Mouse (Mus musculus) right cerebral cortex, postnatal 10 days (tissue): Measurements from ENCODE around the gene Caly.
A peak's percentile ranks its signal among the peaks of the same experiment; 100 is the strongest.

Source experiments
- DNase-seq, 2 experiments: peaks; one replicate each; pipeline ENCODE4 v3.0.0; 2021; ENCODE audit warnings: low spot score in 2 of 2

Gene Caly

DNA sequence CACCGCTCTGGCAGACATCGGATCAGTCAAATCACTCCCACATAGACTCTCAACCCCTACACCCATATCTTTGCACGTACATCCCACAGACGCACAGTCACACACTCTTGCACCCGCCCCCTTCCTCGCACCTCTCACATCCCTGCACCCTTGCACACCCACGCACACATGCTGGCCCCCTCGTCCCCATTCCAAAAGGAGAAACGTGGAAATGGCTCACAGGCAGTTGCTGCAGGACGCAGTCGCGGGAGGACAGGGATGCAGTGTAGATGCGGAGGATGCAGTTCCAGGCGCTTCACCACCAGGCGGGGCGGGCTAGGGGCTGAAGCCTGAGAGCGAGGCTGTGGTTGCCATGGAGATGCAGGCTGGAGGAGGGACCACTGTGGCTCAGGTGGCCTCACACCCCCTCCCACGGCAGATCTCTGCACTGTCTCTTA lies at the start of gene Caly:
Gene Caly, minus strand, starts transcription at position 307 of the 437 bp plus-strand sequence.
- peak; percentile 95 to 97 for DNase-seq

GRCm38 (mm10) chr7:140127911-140128310 lies 45.6 kb upstream of the Caly start:
- no peak for DNase-seq

GRCm38 (mm10) chr7:140126934-140127333 lies 44.6 kb upstream of the Caly start:
- no peak for DNase-seq

DNA sequence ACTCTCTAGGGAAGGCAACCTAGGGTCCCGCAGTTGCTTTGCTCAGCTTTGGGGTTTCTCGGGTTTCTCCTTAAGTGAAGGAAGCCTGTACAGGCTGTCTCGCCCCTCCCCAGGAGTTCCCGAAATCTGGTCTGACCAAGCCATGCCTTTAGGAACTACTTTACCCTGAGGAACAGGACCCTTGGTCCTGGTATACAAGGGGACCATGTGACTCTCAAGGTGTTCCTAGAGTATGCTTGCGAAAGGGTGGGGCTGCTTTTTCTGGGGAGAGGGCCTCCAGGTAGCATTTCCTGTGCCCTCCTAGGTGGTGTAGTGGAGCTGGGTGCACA lies 43.6 kb upstream of the Caly start:
- DNase-seq, result no peak

GRCm38 (mm10) chr7:140125278-140126021 lies 43.1 kb upstream of the Caly start:
- peak; percentile 93 to 94 for DNase-seq

GRCm38 (mm10) chr7:140124382-140124781 lies 42.0 kb upstream of the Caly start:
- DNase-seq, result no peak

GRCm38 (mm10) chr7:140122765-140123164 lies 40.4 kb upstream of the Caly start:
- no peak for DNase-seq

GRCm38 (mm10) chr7:140121338-140121910 lies 39.1 kb upstream of the Caly start:
- DNase-seq, result no peak

GRCm38 (mm10) chr7:140120484-140120883 lies 38.1 kb upstream of the Caly start:
- no peak for DNase-seq

- peak; percentile 91 to 92 for DNase-seq
Observed at GRCm38 (mm10) chr7:140116329-140117054, 34.1 kb upstream of the Caly start, which contains the start of gene Echs1. TSS of gene Echs1 (minus strand) at chr7:140116476.

GRCm38 (mm10) chr7:140115583-140116328 lies 33.4 kb upstream of the Caly start, which contains the start of gene Paox:
TSS of gene Paox (plus strand) at chr7:140115799.
- peak; percentile 64 to 67 for DNase-seq

DNA sequence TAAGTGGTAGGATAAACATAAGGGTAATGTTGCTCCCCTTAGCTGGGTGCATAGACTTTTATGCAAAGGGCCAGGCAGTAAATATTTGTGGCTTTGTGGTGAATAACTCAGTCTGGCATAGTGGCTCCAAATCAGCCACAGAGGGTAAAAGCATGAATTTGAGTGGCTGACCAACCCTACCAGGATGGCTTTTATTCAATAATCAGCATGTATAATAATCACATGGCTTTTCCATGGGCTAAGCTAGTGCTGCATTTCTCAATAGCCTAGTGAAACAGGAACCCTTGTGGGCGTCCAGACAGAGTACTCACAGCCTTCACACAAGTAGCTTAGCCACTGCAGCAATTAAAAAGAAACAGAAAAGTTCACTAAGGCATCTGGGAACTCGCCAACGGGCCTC lies 29.6 kb upstream of the Caly start:
- no peak for DNase-seq

GRCm38 (mm10) chr7:140104009-140104408 lies 21.7 kb upstream of the Caly start:
- no peak for DNase-seq

DNA sequence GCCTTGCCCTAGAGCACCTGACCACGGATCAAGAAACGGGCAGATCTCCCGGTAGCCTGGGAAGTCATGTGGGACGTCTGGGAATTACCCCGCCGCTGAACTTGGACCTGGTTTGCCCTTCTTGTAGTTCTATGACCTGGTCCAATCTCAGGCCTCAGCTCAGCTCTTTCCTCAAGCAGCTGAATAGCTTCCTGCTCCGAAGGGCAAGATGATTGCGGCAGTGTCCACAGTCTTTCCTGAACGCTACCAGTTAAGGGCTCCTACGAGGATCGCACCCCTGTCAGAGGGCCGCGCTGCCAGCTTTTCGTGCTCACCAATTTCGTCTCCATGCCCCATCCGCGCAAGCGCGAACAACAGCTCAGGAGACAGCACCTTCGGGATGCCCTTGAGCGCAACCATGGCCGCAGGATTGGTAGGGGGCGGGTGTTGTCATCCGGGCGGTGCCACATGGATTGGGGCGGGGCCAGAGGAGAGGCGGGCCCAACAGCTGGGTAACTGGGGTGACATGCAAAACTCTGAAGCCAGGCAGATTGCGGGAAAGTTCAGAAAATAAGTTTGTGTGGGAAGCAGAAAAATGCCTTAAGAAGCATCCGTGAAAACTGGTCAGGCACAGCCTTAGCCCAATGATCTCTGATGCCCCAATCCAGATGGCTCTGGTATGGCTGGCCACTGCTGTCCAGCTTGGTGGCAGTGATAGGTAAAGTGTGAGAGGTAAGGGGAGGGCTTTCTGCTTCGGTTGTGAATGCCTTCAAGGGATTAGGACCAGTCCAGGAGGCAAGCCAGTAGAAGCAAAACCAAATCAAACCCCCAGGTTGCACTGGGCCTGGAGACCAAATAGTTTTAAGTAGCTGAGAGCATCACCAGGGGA lies 19.9 kb upstream of the Caly start, which contains the start of gene Fuom:
Gene Fuom, minus strand, starts transcription at position 449 of the 868 bp plus-strand sequence.
- peak; percentile 89 for DNase-seq

DNA sequence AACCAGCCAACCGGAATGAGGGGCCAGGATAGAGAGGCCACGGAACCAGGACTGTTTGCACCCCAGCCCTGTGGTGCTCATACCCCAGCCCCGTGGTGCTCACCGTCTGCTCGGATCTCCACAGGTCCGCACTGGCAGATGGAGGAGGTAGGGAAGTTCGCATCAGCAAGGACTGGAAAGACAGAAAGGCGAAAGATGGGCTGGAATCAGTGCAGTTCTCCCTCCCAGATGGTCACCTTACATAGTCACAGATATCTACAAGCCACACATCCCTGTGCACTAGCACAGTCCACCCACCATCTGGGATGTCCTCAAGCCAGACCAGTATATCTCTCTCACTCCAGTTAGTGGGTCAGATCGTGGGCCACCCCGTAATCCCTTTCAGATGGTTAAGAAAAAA lies 19.1 kb upstream of the Caly start:
- DNase-seq, result no peak

DNA sequence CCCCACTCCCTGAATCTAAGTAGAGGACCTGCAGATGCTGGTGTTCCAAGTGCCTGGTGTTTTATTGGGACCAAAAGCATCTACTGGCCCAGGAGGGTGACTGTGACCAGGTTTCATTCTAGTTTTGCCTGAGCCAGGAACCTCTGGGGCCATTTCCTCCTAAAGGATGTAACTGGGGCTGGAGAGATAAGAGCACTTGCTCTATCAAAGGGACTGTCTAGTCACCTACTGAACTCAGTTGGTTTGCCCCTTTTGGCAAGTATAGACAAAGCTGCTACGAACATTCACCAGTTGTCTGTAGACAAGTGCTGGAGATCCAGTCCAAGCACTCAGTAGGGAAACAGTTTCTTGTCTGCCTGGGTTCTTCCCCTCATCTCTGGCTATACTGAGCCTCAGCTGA lies 16.1 kb upstream of the Caly start:
- no peak for DNase-seq

DNA sequence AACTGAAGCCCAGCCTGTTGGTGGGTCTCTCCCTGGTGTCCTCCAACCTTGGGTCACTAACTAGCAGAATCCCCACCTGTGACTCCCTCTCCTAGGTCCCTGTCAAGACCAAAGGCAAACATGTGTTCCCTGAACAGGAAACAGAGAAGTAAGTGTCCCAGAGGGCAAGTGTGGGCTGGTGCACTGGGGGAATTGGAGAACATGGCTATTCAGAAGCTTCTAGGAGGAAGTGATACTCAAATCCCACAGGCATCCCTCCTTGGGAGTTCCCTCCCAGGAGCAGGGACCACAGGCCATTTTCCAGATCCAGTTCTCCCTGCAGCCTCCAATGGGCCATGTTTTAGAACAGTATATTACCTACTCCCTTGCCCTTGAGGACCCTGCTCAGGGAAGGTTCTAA lies 13.7 kb upstream of the Caly start:
- no peak for DNase-seq

DNA sequence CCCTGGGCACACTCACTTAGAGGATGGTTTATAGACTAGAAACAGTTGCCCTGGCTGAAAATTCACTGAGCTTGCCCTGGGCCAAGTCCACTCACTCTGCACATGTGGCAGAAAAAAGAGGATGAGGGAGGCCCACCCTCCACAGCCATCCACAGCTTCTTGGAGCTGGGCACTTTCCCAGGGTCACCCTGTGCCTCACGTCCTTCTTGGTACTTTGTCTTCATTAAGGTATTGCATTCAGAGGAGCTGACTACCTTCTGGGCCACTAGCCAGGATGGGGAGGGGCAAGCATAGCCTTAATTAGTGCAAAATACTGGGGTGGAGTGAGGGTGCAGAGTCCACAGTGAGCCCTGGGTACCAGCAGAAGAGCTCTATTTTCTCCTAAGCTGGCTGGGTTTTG lies 13.2 kb upstream of the Caly start:
- no peak for DNase-seq

DNA sequence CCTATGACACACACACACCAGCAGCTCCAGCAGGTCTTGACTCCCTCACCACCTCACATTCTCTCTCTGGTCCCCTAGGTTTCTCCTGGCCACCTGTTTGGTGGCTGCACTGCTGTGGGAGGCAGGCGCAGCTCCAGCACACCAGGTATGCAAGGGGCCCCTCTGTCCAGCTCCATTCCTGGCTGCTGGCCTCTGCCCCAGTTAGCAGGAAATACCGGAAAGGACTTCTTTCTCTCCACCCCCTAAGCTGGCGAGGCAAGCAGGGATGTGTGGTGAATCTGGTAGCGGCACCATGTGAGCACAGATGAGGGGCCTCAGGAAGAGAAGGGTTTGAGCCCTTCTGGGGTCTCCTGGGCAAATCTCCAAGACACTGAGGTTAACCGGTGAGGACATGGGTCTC lies 12.6 kb upstream of the Caly start:
- no peak for DNase-seq

DNA sequence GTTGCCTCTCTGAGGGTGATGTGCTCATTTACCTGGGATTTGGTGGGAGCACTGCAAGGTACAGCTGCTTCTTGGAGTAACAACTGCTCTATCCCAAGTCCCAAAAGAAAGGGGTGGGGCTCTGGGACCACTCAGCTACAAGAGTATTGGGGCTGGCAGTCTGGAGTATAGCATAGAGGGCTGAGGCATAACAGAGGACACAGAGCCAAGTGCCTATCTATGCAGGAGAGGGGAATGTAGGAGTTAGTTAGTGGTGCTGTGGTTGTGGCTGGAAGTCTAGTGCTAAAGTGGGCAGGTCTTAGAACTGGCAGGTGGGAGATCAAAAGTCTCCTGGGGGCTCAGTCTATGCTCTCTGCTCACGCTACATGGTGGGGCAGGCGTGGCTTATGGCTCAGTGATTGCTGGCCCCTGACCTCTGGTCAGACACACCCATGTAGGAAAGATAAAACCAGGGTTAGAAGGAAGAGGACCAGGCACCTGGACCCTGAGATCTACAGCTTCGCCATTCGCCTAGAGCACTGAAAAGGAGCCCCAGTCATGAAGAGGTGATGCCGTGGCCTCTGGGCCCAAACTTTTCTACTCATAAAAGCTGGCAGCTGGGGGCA lies 10.7 kb upstream of the Caly start, which contains the start of gene Prap1:
Gene Prap1, plus strand, starts transcription at position 472 of the 605 bp plus-strand sequence.
- no peak for DNase-seq
